In the genomic region with DNA sequence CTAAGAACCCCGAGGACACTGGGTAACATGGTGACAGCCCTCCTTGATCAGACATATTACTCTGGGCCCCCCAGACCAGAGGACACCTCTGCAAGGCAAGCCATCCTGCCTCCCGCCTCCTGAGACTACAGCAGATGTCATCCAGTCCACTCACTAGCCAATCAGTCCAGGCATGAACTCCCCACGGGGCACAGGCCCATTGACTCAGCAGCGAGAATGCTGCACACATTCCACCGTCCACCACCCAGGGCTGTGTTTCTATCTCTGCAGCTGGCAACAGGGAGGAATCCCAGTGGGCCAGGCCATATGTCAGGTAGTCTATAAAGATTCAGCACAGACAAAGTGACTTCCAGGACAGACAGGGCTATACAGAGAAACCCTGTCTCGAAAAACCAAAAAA, we compare ENCODE assay signal across 16 mouse cellular contexts.
"Had no signal": no experiment of that assay in that cellular context is flagged by ENCODE, and none has a peak within 500 bp of the region (broad histone marks: within the 10 kb centered on the region; RNA-seq: fewer than 3 reads in every experiment).

No protein-coding gene starts in this region.

- H3K27me3 ChIP-seq: limb, embryonic 15.5 days; stomach, embryonic 15.5 days had no signal

- H3K9ac ChIP-seq: limb, embryonic 15.5 days; liver, embryonic 12.5 days; lung, embryonic 14.5 days; stomach, embryonic 15.5 days had no signal

- DNase-seq: kidney, adult 11 months; kidney, adult 9 months; kidney, postnatal 36 days; lung, embryonic 14.5 days; lung, postnatal 10 days; lung, postnatal 4 days; midbrain, embryonic 14.5 days; right cerebral cortex, postnatal 14 days; thymus, adult 2 months; thymus, postnatal 25 days had no signal

- H3K27ac ChIP-seq: kidney, postnatal 0 days; layer of hippocampus, adult 2 months; limb, embryonic 15.5 days; liver, embryonic 12.5 days; midbrain, embryonic 10.5 days; stomach, embryonic 15.5 days had no signal

- H3K4me3 ChIP-seq: layer of hippocampus, adult 2 months; limb, embryonic 15.5 days; liver, embryonic 12.5 days; midbrain, embryonic 10.5 days; stomach, embryonic 15.5 days had no signal

- ATAC-seq: liver, embryonic 12.5 days had no signal

- H3K4me2 ChIP-seq: limb, embryonic 15.5 days; liver, embryonic 12.5 days; lung, embryonic 14.5 days; stomach, embryonic 15.5 days had no signal

- H3K9me3 ChIP-seq: limb, embryonic 15.5 days; liver, embryonic 12.5 days; midbrain, embryonic 10.5 days; stomach, embryonic 15.5 days had no signal
